ENCODE assay signal across 8 mouse cellular contexts in genomic region chrX:47912904-47913542, GRCm38 (mm10). TPM values are rescaled to one million over a fixed set of nuclear protein-coding genes. Genes with fewer than 3 reads are reported as not detected.
DNase-seq lines count a peak whose midpoint lies in the region; ATAC-seq and TF ChIP-seq lines count a peak whose summit lies in the region.

No protein-coding gene starts in this region.

- H3ac ChIP-seq in myocyte (ENCODE audit: control insufficient read depth, insufficient read length): peak overlapping the region; percentile 33

- no peaks in the 10 kb centered on the region for H3K36me3 ChIP-seq in ES-E14 (ENCODE audit: control insufficient read depth, insufficient read depth, low read length, poor library complexity, severe bottlenecking)
- no peaks in the 10 kb centered on the region for H3K36me3 ChIP-seq in embryonic facial prominence, embryonic 11.5 days (replicated peaks; ENCODE audit: control insufficient read depth, insufficient read depth, low read depth, low read length)
- no peaks in the 10 kb centered on the region; the same call in 1 of the 2 replicates for H3K36me3 ChIP-seq in hindbrain, embryonic 14.5 days (replicated peaks; ENCODE audit: control insufficient read depth, insufficient read depth)
- no peaks in the 10 kb centered on the region for H3K36me3 ChIP-seq in liver, embryonic 12.5 days
- no peaks in the 10 kb centered on the region for H3K36me3 ChIP-seq in myocyte (ENCODE audit: control insufficient read depth, insufficient read depth)

- peak overlapping the region; percentile 58 for H3K4me2 ChIP-seq in embryonic facial prominence, embryonic 11.5 days (ENCODE audit: low read depth, low read length)
- H3K4me2 ChIP-seq in hindbrain, embryonic 14.5 days (replicated peaks): peak overlapping the region; percentile 62
- peak overlapping the region; percentile 66 for H3K4me2 ChIP-seq in liver, embryonic 12.5 days
- H3K4me2 ChIP-seq in myocyte (ENCODE audit: low read depth): peak overlapping the region; percentile 56

- H3K4me1 ChIP-seq in ES-E14 (ENCODE audit: control insufficient read depth in 2 of 2, insufficient read depth in 2 of 2, low read length in 2 of 2, poor library complexity in 1 of 2): no peaks in the 10 kb centered on the region
- H3K4me1 ChIP-seq in embryonic facial prominence, embryonic 11.5 days (ENCODE audit: control insufficient read depth, insufficient read depth, low read length): no peaks in the 10 kb centered on the region
- no peaks in the 10 kb centered on the region; the same call in 1 of the 2 replicates for H3K4me1 ChIP-seq in hindbrain, embryonic 14.5 days (replicated peaks; ENCODE audit: control insufficient read depth, insufficient read depth, low read length)
- H3K4me1 ChIP-seq in liver, embryonic 12.5 days: 0 out of 2 replicates have a peak, but pooled peaks cover 10% of the 10 kb centered on the region

- WGBS in embryonic facial prominence, embryonic 11.5 days: 23% methylated on average over 8 of the region's 8 CpGs
- WGBS in hindbrain, embryonic 14.5 days: 19% methylated on average over 8 of the region's 8 CpGs
- 14% methylated on average over 8 of the region's 8 CpGs for WGBS in liver, embryonic 12.5 days (ENCODE audit: insufficient replicate concordance)

- no peak overlapping the region for H3K27ac ChIP-seq in ES-E14 (ENCODE audit: insufficient read depth, low read depth, low read length, poor library complexity, severe bottlenecking)
- H3K27ac ChIP-seq in embryonic facial prominence, embryonic 11.5 days (replicated peaks; ENCODE audit: low read depth, low read length): no peak overlapping the region
- no peak overlapping the region for H3K27ac ChIP-seq in hindbrain, embryonic 14.5 days
- no peak overlapping the region for H3K27ac ChIP-seq in liver, embryonic 12.5 days

- in situ Hi-C loops in ES-E14 (cut with MboI; ENCODE audit: low sequenced_read_pairs in 2 of 2, unreplicated experiment in 2 of 2): no loop called here

- ATAC-seq in embryonic facial prominence, embryonic 11.5 days (replicated peaks; ENCODE audit: insufficient number of reproducible peaks, low FRiP score, low TSS enrichment, low read depth): no peak
- ATAC-seq in hindbrain, embryonic 14.5 days (ENCODE audit: low FRiP score): peak; percentile 32; the same call in 1 of the 2 replicates
- peak; percentile 40; the same call in 1 of the 2 replicates for ATAC-seq in liver, embryonic 12.5 days

- H3K27me3 ChIP-seq in embryonic facial prominence, embryonic 11.5 days (ENCODE audit: control insufficient read depth, insufficient read depth, low read length): no peaks in the 10 kb centered on the region
- H3K27me3 ChIP-seq in hindbrain, embryonic 14.5 days (ENCODE audit: control insufficient read depth, insufficient read depth, low read length): no peaks in the 10 kb centered on the region
- H3K27me3 ChIP-seq in liver, embryonic 12.5 days (replicated peaks): no peaks in the 10 kb centered on the region
- no peaks in the 10 kb centered on the region for H3K27me3 ChIP-seq in myocyte (ENCODE audit: control insufficient read depth, insufficient read depth, insufficient read length)

- H3K9ac ChIP-seq in ES-E14 (ENCODE audit: insufficient read depth, low read depth, low read length, poor library complexity, severe bottlenecking): no peak overlapping the region
- no peak overlapping the region; the same call in 1 of the 2 replicates for H3K9ac ChIP-seq in embryonic facial prominence, embryonic 11.5 days (replicated peaks; ENCODE audit: low read length)
- peak overlapping the region; percentile 86 for H3K9ac ChIP-seq in hindbrain, embryonic 14.5 days
- peak overlapping the region; percentile 75 for H3K9ac ChIP-seq in liver, embryonic 12.5 days

- no peaks in the 10 kb centered on the region for H3K79me2 ChIP-seq in myocyte (ENCODE audit: control insufficient read depth, insufficient read depth)

- H3K4me3 ChIP-seq in ES-E14 (ENCODE audit: insufficient read depth in 1 of 2, low read depth in 1 of 2, low read length in 2 of 2, poor library complexity in 1 of 2, severe bottlenecking in 1 of 2) (peak overlapping the region; percentile 80 to 81), myocyte (peak overlapping the region; percentile 36)
- H3K4me3 ChIP-seq in embryonic facial prominence, embryonic 11.5 days (ENCODE audit: low read depth, low read length): peak overlapping the region; percentile 56
- H3K4me3 ChIP-seq in hindbrain, embryonic 14.5 days (replicated peaks; ENCODE audit: low read length): peak overlapping the region; percentile 63
- peak overlapping the region; percentile 67 for H3K4me3 ChIP-seq in liver, embryonic 12.5 days

- no peaks in the 10 kb centered on the region for H3K9me3 ChIP-seq in ES-E14 (ENCODE audit: control insufficient read depth, insufficient read depth, low read depth, low read length)
- no peaks in the 10 kb centered on the region for H3K9me3 ChIP-seq in embryonic facial prominence, embryonic 11.5 days (replicated peaks; ENCODE audit: control insufficient read depth, low read length)
- no peaks in the 10 kb centered on the region for H3K9me3 ChIP-seq in hindbrain, embryonic 14.5 days (ENCODE audit: control insufficient read depth, low read length)
- H3K9me3 ChIP-seq in liver, embryonic 12.5 days (replicated peaks): no peaks in the 10 kb centered on the region

- no peak for TF ChIP-seq POLR2A in myocyte (IDR thresholded peaks at IDR 0.05; ENCODE audit: insufficient read length, low read depth)

- peak; percentile 31 to 71 for DNase-seq in adrenal gland, adult (ENCODE audit: inconsistent age in 2 of 2, low spot score in 1 of 2)
- DNase-seq in adrenal gland, postnatal 25 days: no peak
- DNase-seq in ES-E14 (ENCODE audit: low read depth, low spot score): no peak
- peak; percentile 4 for DNase-seq in embryonic facial prominence, embryonic 11.5 days (ENCODE audit: low spot score)
- no peak for DNase-seq in hindbrain, embryonic 14.5 days (ENCODE audit: low spot score)
- DNase-seq in layer of hippocampus, adult 18-20 months (ENCODE audit: low spot score in 2 of 2): no peak

TF ChIP-seq in ES-E14, 5 proteins besides CTCF, POLR2A, EP300 and RAD21:
- TF ChIP-seq MAFK (IDR thresholded peaks at IDR 0.05; ENCODE audit: insufficient read depth, low read depth, low read length): no peak
- TF ChIP-seq CHD2 (IDR thresholded peaks at IDR 0.05; ENCODE audit: low read depth, low read length): no peak
- 0 out of 2 replicates have a peak, but pooled peaks have one; percentile 71 for TF ChIP-seq ZNF384 (IDR thresholded peaks at IDR 0.05; ENCODE audit: low read depth, low read length)
TF ChIP-seq in ES-E14: peak in this region for 1.

TF ChIP-seq in myocyte, 11 proteins besides CTCF, POLR2A, EP300 and RAD21:
- TF ChIP-seq E2F4 (IDR thresholded peaks at IDR 0.05; ENCODE audit: insufficient read depth) (no peak), MYOG (IDR thresholded peaks at IDR 0.05; ENCODE audit: control insufficient read depth in 1 of 3, insufficient read depth in 1 of 3, insufficient read length in 2 of 3, low read depth in 2 of 3) (no peak), REST (IDR thresholded peaks at IDR 0.05; ENCODE audit: insufficient read depth, insufficient read length) (no peak), TCF12 (IDR thresholded peaks at IDR 0.05; ENCODE audit: insufficient read depth, poor library complexity, severe bottlenecking) (no peak), TCF3 (IDR thresholded peaks at IDR 0.05; ENCODE audit: insufficient read length, low read depth) (no peak), USF1 (IDR thresholded peaks at IDR 0.05; ENCODE audit: low read depth) (no peak), MYOD1 (IDR thresholded peaks at IDR 0.05; ENCODE audit: control insufficient read depth in 1 of 3, insufficient read length in 2 of 3, low read depth in 2 of 3) (no peak), MAX (IDR thresholded peaks at IDR 0.05; ENCODE audit: low read depth) (no peak), POLR2AphosphoS2 (IDR thresholded peaks at IDR 0.05; ENCODE audit: insufficient read length, low read depth) (no peak), SRF (IDR thresholded peaks at IDR 0.05; ENCODE audit: control insufficient read depth, insufficient read length, low read depth) (no peak), CEBPB (IDR thresholded peaks at IDR 0.05; ENCODE audit: insufficient read depth, poor library complexity, severe bottlenecking) (no peak)

RNA-seq across cellular contexts. Expression of gene Ocrl, which starts 0.8 kb away (rescaled TPM):
- 64.2 and 68.0 TPM in 2 replicates for total RNA-seq in adrenal gland, postnatal 25 days (2021)
- total RNA-seq in ES-E14 (2012; rRNA removed): 5.3 and 7.8 TPM in 2 replicates
- 21.0 and 22.7 TPM in 2 replicates for polyA plus RNA-seq in embryonic facial prominence, embryonic 11.5 days (2014; fragmentation: Nextera tagmentation; extraction: Ambion mirVana)
- polyA plus RNA-seq in hindbrain, embryonic 14.5 days (2014; fragmentation: Nextera tagmentation; extraction: Ambion mirVana): 35.9 and 36.9 TPM in 2 replicates
- polyA plus RNA-seq in liver, embryonic 12.5 days (2016; fragmentation: Nextera tagmentation; extraction: Ambion mirVana): 5.8 and 6.7 TPM in 2 replicates
- polyA plus RNA-seq in myocyte (2012; fragmentation: generic; extraction: Trizol): 4.9 TPM
- 10 to 100 TPM; 47.5 to 56.2 TPM for total RNA-seq in layer of hippocampus, adult 18-20 months (2021)

RNA-seq across cellular contexts. Expression of gene Smarca1, which starts 20.2 kb away (rescaled TPM):
- total RNA-seq in adrenal gland, postnatal 25 days (2021): 24.7 and 35.9 TPM in 2 replicates
- total RNA-seq in ES-E14 (2012; rRNA removed): 4.8 and 6.8 TPM in 2 replicates
- 35.8 and 37.4 TPM in 2 replicates for polyA plus RNA-seq in embryonic facial prominence, embryonic 11.5 days (2014; fragmentation: Nextera tagmentation; extraction: Ambion mirVana)
- polyA plus RNA-seq in hindbrain, embryonic 14.5 days (2014; fragmentation: Nextera tagmentation; extraction: Ambion mirVana): 37.3 and 40.8 TPM in 2 replicates
- polyA plus RNA-seq in liver, embryonic 12.5 days (2016; fragmentation: Nextera tagmentation; extraction: Ambion mirVana): 9.9 and 10.4 TPM in 2 replicates
- polyA plus RNA-seq in myocyte (2012; fragmentation: generic; extraction: Trizol): not detected
- total RNA-seq in layer of hippocampus, adult 18-20 months (2021): 10 to 100 TPM; 36.6 to 36.8 TPM

Comparison
In these comparisons a context has a peak if more than half of its experiments do, and no peak if none do; other contexts are left out.
1. DNase-seq: peak in adrenal gland, adult (2 of 2) and embryonic facial prominence, embryonic 11.5 days (single experiment); none in adrenal gland, postnatal 25 days (single experiment), ES-E14 (single experiment), hindbrain, embryonic 14.5 days (single experiment) and layer of hippocampus, adult 18-20 months (0 of 2).
2. H3K9ac ChIP-seq: peak in hindbrain, embryonic 14.5 days (single experiment) and liver, embryonic 12.5 days (single experiment); none in ES-E14 (single experiment) and embryonic facial prominence, embryonic 11.5 days (single experiment).
3. RNA of gene Smarca1, which starts 20.2 kb away (polyA plus RNA-seq): 37.3 to 40.8 TPM in hindbrain, embryonic 14.5 days, 35.8 to 37.4 TPM in embryonic facial prominence, embryonic 11.5 days and 9.9 to 10.4 TPM in liver, embryonic 12.5 days; not detected in myocyte (single experiment); every median in the first group is over 10 times any median in the second.
4. Peak in every context shown above with its lines, with median percentiles within 50 percentile points of each other: H3K4me3 ChIP-seq and H3K4me2 ChIP-seq.